Mouse (Mus musculus) kidney, postnatal 25 days (tissue): ENCODE data around the gene Fmod.

Source experiments
- DNase-seq, 2 experiments: peaks; one replicate each; pipeline ENCODE4 v3.0.0; 2021; ENCODE audit warnings: mixed read lengths in 2 of 2

Fmod gene

GRCm38 (mm10) chr1:134056285-134056684, 19.2 kb downstream of the Fmod start:
- DNase-seq: no peak

- DNase-seq: no peak
Measured at GRCm38 (mm10) chr1:134057736-134058135, 20.7 kb downstream of the Fmod start.

GRCm38 (mm10) chr1:134058870-134059269, 21.8 kb downstream of the Fmod start:
- DNase-seq: peak; percentile 45 to 63

- DNase-seq: no peak
Measured at GRCm38 (mm10) chr1:134059739-134060695, 23.0 kb downstream of the Fmod start.

GRCm38 (mm10) chr1:134060849-134061569, 24.0 kb downstream of the Fmod start:
- DNase-seq: peak; percentile 89 to 96

- DNase-seq: no peak
Measured at GRCm38 (mm10) chr1:134061915-134062314, 24.9 kb downstream of the Fmod start.

- no peak for DNase-seq
Measured at GRCm38 (mm10) chr1:134062411-134063085, 25.5 kb downstream of the Fmod start.

- DNase-seq: peak; percentile 65 to 85
Measured at GRCm38 (mm10) chr1:134063086-134063772, 26.2 kb downstream of the Fmod start.

GRCm38 (mm10) chr1:134063773-134064125, 26.7 kb downstream of the Fmod start:
- peak in 1 of 2 experiments; percentile 42 for DNase-seq

GRCm38 (mm10) chr1:134064296-134064831, 27.3 kb downstream of the Fmod start:
- no peak for DNase-seq

GRCm38 (mm10) chr1:134065241-134065809, 28.3 kb downstream of the Fmod start:
- no peak for DNase-seq

- no peak for DNase-seq
Measured at GRCm38 (mm10) chr1:134066554-134066953, 29.5 kb downstream of the Fmod start.

- DNase-seq: peak; percentile 60 to 85
Measured at GRCm38 (mm10) chr1:134067143-134067619, 30.1 kb downstream of the Fmod start.

- no peak for DNase-seq
Measured at GRCm38 (mm10) chr1:134070099-134070669, 33.1 kb downstream of the Fmod start.

GRCm38 (mm10) chr1:134071411-134072018, 34.5 kb downstream of the Fmod start:
- peak; percentile 46 to 83 for DNase-seq

- DNase-seq: no peak
Measured at GRCm38 (mm10) chr1:134073061-134073564, 36.1 kb downstream of the Fmod start.

GRCm38 (mm10) chr1:134073658-134074057, 36.6 kb downstream of the Fmod start:
- no peak for DNase-seq

- no peak for DNase-seq
Measured at GRCm38 (mm10) chr1:134074184-134074583, 37.1 kb downstream of the Fmod start.

- DNase-seq: no peak
Measured at GRCm38 (mm10) chr1:134074606-134075005, 37.6 kb downstream of the Fmod start.

GRCm38 (mm10) chr1:134075532-134075931, 38.5 kb downstream of the Fmod start:
- no peak for DNase-seq

GRCm38 (mm10) chr1:134076789-134077188, 39.7 kb downstream of the Fmod start:
- DNase-seq: no peak
